Mouse (Mus musculus) CH12.LX (cell line): ENCODE data around the gene Sesn1.

Experiments used
- CTCF ChIP-seq, 2 experiments: IDR thresholded peaks in 1 of 2; conservative IDR thresholded peaks in 1 of 2; 2 replicates each; pipeline ENCODE4 v1.5.1; 2011 to 2012; ENCODE audit warnings: low read depth in 2 of 2, low read length in 2 of 2, improper control_type of control experiment in 1 of 2, inconsistent platforms in 1 of 2, mild to moderate bottlenecking in 1 of 2, moderate library complexity in 1 of 2
- KAT2A ChIP-seq: IDR thresholded peaks from 2 replicates; pipeline ENCODE4 v1.6.1; 2012; ENCODE audit warnings: low read length, improper control_type of control experiment, inconsistent platforms; ENCODE audit not compliant: insufficient replicate concordance
- MAZ ChIP-seq: IDR thresholded peaks from 2 replicates; pipeline ENCODE4 v1.6.1; 2012; ENCODE audit warnings: low read depth, mild to moderate bottlenecking, inconsistent platforms, low read length, improper control_type of control experiment, moderate library complexity
- NRF1 ChIP-seq: IDR thresholded peaks from 2 replicates; pipeline ENCODE4 v1.6.1; 2014; ENCODE audit warnings: low read depth, mild to moderate bottlenecking, inconsistent platforms, low read length, improper control_type of control experiment, moderate library complexity

DNA sequence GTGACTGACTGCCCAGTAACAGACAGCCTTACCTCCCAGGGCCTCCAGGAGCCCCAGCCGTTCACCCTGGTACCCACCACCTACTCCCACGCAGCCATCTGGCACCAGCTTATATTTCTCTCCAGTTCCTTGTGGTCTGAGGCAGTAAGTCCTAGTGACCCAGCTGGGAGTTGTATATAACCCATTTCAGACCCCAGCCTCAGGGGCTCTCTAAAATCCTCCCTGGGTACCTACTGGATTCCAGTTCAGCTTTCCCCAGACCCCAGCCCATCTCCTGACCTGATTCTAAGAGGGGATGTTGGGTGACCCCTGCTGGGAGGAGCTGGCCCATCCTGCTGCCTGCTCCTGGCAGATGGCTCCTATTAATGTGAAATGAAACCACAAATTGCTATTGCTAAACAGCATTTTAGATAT lies 50.5 kb downstream of the Sesn1 start:
- TF ChIP-seq CTCF (conservative IDR thresholded peaks at IDR 0.05 in 1 of 2, IDR thresholded peaks at IDR 0.05 in 1 of 2; ENCODE audit: low read depth in 2 of 2, low read length in 2 of 2) (no peak), MAZ (no peak), NRF1 (no peak), KAT2A (no peak)
